Mouse (Mus musculus) embryonic facial prominence, embryonic 14.5 days (tissue): Measurements from ENCODE around the gene Fyco1. TPM values are rescaled to one million over a fixed set of nuclear protein-coding genes. Genes with fewer than 3 reads are reported as not detected.
A peak's percentile ranks its signal among the peaks of the same experiment; 100 is the strongest.

Experiments used
- ATAC-seq: fragments of 200-750 bp; cut with Nextera tagmentation; 2 replicates; pipeline ENCODE4 v1.8.0; 2017; ENCODE audit warnings: low read depth, moderate number of reproducible peaks, moderate TSS enrichment
- DNase-seq: peaks from one replicate; pipeline ENCODE4 v3.0.0-alpha.2; 2015; ENCODE audit warnings: low spot score
- H3K27ac ChIP-seq: fragments of 300-500 bp; sonication (generic); replicated peaks from 2 replicates; pipeline ENCODE4 v1.5.1; 2014; ENCODE audit warnings: low read depth, mild to moderate bottlenecking, low read length, moderate library complexity
- H3K27me3 ChIP-seq: fragments of 300-500 bp; sonication (generic); replicated peaks from 2 replicates; pipeline ENCODE4 v1.6.1; 2014; ENCODE audit warnings: low read length; ENCODE audit not compliant: control insufficient read depth, insufficient read depth
- H3K36me3 ChIP-seq: fragments of 300-500 bp; sonication (generic); 2 replicates; pipeline ENCODE4 v1.6.1; 2014; ENCODE audit warnings: low read length, mixed read lengths; ENCODE audit not compliant: control insufficient read depth, insufficient read depth
- H3K4me1 ChIP-seq: fragments of 300-500 bp; sonication (generic); 2 replicates; pipeline ENCODE4 v1.6.1; 2014; ENCODE audit warnings: antibody characterized with exemption, low read length; ENCODE audit not compliant: control insufficient read depth, insufficient read depth
- H3K4me2 ChIP-seq: fragments of 300-500 bp; sonication (generic); 2 replicates; pipeline ENCODE4 v1.6.1; 2014; ENCODE audit warnings: low read depth, mild to moderate bottlenecking, low read length, moderate library complexity, mixed read lengths
- H3K4me3 ChIP-seq: fragments of 300-500 bp; sonication (generic); 2 replicates; pipeline ENCODE4 v1.5.1; 2014; ENCODE audit warnings: low read depth, mild to moderate bottlenecking, low read length
- H3K9ac ChIP-seq: fragments of 300-500 bp; sonication (generic); 2 replicates; pipeline ENCODE4 v1.6.1; 2014; ENCODE audit warnings: low read depth, mild to moderate bottlenecking, low read length, moderate library complexity, mixed read lengths
- H3K9me3 ChIP-seq: fragments of 300-500 bp; sonication (generic); 2 replicates; pipeline ENCODE4 v1.6.1; 2016; ENCODE audit warnings: low read length; ENCODE audit not compliant: control insufficient read depth
- WGBS: fragments of 180-500 bp; shearing (Covaris S2); extraction: QIAGEN DNeasy Blood & Tissue Kit; methylation state at CpG from one replicate; pipeline ENCODE4 v1.1.7; 2014; 5-methylcytosine and 5-hydroxymethylcytosine counted together
- polyA plus RNA-seq: library from polyadenylated mRNA; unstranded; fragments of >200 nt; fragmentation: Nextera tagmentation; extraction: Ambion mirVana; gene quantifications from 2 replicates; pipeline ENCODE4 v1.2.1, GENCODE M21; 2014

The Fyco1 gene
- polyA plus RNA-seq, 1 experiment from 2014 or later = 12.1 TPM

DNA sequence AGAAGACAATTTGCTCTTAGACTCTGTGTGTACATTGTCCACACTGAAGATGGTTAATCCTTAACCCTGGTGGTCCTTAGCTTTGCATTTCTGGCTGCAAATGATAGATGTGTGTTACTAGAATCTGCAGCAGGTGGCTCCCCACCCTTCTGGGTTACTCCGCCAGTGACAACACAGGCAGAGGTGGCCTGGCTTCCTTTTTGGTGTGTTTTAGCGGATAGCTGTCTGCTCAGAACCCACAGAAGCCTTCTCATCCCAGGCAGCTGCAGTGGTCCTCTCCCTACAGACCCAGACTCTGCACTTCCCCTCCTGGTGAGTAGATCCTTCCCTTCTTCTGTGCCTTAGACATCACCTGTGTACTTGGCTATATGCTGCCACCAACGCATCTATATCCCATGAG, 84.7 kb downstream of the Fyco1 start:
- H3K4me3 ChIP-seq = no peak overlapping the region
- H3K27me3 ChIP-seq = no peaks in the 10 kb centered on the region
- no peak overlapping the region for H3K27ac ChIP-seq
- H3K4me1 ChIP-seq = peaks cover 3% of the 10 kb centered on the region; the same call in 1 of the 2 replicates
- 87% methylated on average over 3 of the region's 3 CpGs for WGBS
- H3K9me3 ChIP-seq = no peaks in the 10 kb centered on the region
- H3K36me3 ChIP-seq = no peaks in the 10 kb centered on the region
- ATAC-seq (no peak), DNase-seq (no peak)
- no peak overlapping the region for H3K4me2 ChIP-seq
- H3K9ac ChIP-seq = no peak overlapping the region

DNA sequence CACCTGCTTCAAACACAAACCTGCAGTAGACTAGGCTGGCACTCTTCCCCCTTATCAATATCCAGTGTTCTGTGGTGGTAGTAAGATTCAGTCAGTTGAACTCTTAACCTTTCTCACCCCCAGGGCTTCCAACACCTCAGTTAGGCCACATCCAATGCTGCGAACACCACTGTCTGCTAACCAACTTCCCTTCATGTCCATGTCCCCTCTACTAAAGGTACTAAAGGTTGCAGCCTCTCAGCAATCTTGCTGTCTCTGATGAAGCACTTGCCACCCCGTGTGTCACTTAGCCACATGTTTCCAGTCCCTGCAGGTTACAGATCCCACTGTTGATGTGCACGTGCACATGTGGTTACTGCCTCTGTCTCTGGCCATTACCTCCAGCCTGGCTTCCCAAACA, 87.9 kb downstream of the Fyco1 start:
- no peak overlapping the region for H3K4me3 ChIP-seq
- peaks cover 3% of the 10 kb centered on the region; the same call in 1 of the 2 replicates for H3K4me1 ChIP-seq
- H3K4me2 ChIP-seq = no peak overlapping the region
- WGBS = 84% methylated on average over 3 of the region's 3 CpGs
- no peak for ATAC-seq
- H3K9me3 ChIP-seq = no peaks in the 10 kb centered on the region
- H3K27me3 ChIP-seq = no peaks in the 10 kb centered on the region
- H3K9ac ChIP-seq = no peak overlapping the region
- H3K27ac ChIP-seq = no peak overlapping the region
- DNase-seq = no peak
- no peaks in the 10 kb centered on the region for H3K36me3 ChIP-seq

DNA sequence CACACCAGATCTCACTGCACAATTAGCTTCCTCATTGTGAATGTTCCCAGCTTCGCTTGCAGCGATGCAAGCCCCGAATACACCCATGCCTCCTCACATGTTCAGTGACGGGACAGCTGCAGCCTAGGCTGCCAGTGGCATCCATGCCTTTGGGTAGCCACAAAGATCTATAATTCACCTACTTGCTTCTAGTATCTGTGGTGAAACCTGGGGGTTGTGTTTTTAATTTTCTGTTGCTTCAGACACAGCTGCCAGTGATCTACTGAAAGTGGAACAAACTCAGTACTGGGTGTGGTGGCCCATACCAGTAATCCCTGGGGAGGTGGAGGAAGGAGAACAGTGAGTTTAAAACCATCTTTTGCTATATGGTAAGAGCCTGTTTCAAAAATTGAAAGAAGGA, 88.8 kb downstream of the Fyco1 start:
- no peaks in the 10 kb centered on the region for H3K27me3 ChIP-seq
- peaks cover 3% of the 10 kb centered on the region; the same call in 1 of the 2 replicates for H3K4me1 ChIP-seq
- WGBS = 77% methylated on average over 4 of the region's 4 CpGs
- H3K27ac ChIP-seq = no peak overlapping the region
- H3K9ac ChIP-seq = no peak overlapping the region
- H3K4me2 ChIP-seq = no peak overlapping the region
- H3K9me3 ChIP-seq = no peaks in the 10 kb centered on the region
- DNase-seq (peak; percentile 3), ATAC-seq (no peak)
- H3K36me3 ChIP-seq = no peaks in the 10 kb centered on the region
- no peak overlapping the region for H3K4me3 ChIP-seq

DNA sequence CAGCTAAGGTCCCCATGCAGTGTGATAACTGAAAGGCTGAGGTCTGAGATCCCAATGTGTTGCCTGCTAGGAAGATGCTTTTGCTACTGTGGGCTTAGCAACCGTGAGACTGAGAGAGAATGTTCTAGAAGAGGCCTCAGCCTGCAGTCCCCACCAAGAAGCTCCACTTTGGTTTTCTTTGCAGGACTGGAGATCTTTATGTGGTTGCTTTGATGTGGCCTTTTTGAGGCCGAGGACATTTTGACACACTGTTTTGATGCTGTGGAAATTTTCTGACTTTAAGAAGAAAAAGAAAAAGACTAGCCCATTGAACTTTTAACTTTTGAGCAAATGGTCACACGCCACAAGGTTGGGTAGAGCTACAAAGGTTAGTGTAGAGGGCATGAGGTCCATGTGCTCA, 90.9 kb downstream of the Fyco1 start:
- Histone ChIP-seq H3K4me3 (no peak overlapping the region), H3K4me1 (peaks cover 3% of the 10 kb centered on the region; the same call in 1 of the 2 replicates), H3K4me2 (no peak overlapping the region), H3K36me3 (no peaks in the 10 kb centered on the region), H3K27ac (no peak overlapping the region), H3K27me3 (no peaks in the 10 kb centered on the region), H3K9me3 (no peaks in the 10 kb centered on the region), H3K9ac (no peak overlapping the region)
- no peak for DNase-seq
- WGBS = 85% methylated on average over 3 of the region's 3 CpGs
- no peak for ATAC-seq

DNA sequence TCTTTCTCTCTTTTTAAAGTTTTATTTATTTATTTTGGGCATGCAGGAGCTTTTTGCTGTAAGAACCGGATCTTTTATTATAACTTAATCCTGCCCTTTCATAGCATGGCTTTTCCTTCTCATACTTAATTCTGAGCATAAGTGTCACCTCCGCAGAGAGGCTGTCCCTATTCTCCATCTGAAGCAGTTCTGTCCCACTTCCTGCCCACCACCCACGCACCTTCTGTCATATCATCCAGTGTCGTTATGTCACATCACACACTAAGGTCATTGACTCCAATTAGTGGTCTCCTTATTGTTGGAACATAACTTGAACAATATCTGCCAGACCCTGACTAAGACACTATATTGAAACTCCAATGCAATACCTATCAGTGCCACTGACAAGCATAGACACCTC, 93.1 kb downstream of the Fyco1 start:
- no peak overlapping the region for H3K27ac ChIP-seq
- DNase-seq (no peak), ATAC-seq (no peak)
- peaks cover 3% of the 10 kb centered on the region; the same call in 1 of the 2 replicates for H3K4me1 ChIP-seq
- H3K9ac ChIP-seq = no peak overlapping the region
- H3K27me3 ChIP-seq = no peaks in the 10 kb centered on the region
- H3K4me2 ChIP-seq = no peak overlapping the region
- H3K36me3 ChIP-seq = no peaks in the 10 kb centered on the region
- no peaks in the 10 kb centered on the region for H3K9me3 ChIP-seq
- WGBS = 74% methylated on average over 4 of the region's 4 CpGs
- H3K4me3 ChIP-seq = no peak overlapping the region

DNA sequence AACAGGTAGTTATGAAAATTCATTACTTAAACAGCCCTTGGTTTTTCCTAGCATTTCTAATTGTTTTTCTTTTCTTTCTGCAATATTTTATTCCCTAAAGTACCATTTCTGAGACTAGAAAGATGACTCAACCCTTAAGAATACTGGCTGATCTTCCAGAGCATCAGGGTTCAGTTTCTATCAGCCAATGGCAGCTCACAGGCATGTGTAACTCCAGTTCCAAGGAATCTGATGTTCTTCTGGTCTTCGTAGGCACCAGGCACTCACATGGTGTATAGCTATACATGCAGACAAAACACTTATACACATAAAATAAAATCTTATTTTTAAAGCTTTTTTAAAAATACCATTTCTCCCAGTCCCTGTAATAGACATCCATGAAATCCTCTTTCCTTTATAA, 93.5 kb downstream of the Fyco1 start:
- Histone ChIP-seq H3K27me3 (no peaks in the 10 kb centered on the region), H3K4me2 (no peak overlapping the region), H3K36me3 (no peaks in the 10 kb centered on the region), H3K4me3 (no peak overlapping the region), H3K9ac (no peak overlapping the region), H3K27ac (no peak overlapping the region), H3K9me3 (no peaks in the 10 kb centered on the region), H3K4me1 (no peaks in the 10 kb centered on the region; the same call in 1 of the 2 replicates)
- WGBS = 72% methylated on average over 1 of the region's 1 CpGs
- DNase-seq (no peak), ATAC-seq (no peak)

DNA sequence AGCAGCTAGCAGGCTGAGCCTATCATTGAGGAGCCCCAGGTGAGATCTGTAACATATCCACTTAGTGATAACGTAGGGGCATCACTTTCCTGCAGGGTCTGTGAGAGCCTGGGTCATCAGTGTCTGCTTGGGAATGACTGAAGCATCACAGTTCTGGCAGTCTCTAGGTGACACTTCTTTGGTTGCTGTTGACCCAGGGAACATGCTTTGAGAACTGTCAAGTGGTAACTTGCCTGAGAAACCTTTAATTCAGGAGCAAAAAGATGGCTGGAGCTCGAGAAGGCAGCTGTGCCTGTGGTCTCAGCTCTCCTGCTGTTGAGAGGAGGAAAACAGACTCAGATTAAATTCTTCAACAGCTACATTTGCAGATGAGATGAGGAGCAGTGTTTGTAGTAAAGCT, 94.4 kb downstream of the Fyco1 start:
- Histone ChIP-seq H3K27me3 (no peaks in the 10 kb centered on the region), H3K9me3 (no peaks in the 10 kb centered on the region), H3K9ac (no peak overlapping the region), H3K36me3 (no peaks in the 10 kb centered on the region), H3K4me1 (no peaks in the 10 kb centered on the region), H3K4me3 (no peak overlapping the region), H3K27ac (no peak overlapping the region), H3K4me2 (no peak overlapping the region)
- ATAC-seq (no peak), DNase-seq (no peak)
- WGBS = 48% methylated on average over 2 of the region's 2 CpGs

DNA sequence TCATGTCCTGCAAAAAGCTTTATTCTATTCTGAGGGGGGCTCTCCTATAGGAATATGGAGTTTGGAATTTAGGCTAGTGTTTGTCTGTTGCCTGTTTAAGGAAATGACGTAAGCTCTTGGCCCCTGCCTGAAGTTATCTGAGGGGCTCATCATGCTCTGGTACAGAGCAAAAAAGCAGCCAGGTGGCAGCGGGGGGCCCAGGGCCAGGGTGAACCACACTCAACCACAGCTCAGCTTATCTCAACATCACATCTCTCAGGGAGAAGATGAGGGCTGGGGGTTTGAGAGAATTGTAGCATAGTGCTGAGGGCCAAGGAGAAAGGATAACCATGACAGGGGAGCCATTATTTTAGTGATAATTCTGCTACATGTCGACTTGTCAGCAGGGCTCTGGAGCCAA, 94.9 kb downstream of the Fyco1 start:
- Histone ChIP-seq H3K27me3 (no peaks in the 10 kb centered on the region), H3K9me3 (no peaks in the 10 kb centered on the region), H3K4me1 (no peaks in the 10 kb centered on the region), H3K9ac (no peak overlapping the region), H3K4me3 (no peak overlapping the region), H3K4me2 (no peak overlapping the region), H3K36me3 (no peaks in the 10 kb centered on the region), H3K27ac (no peak overlapping the region)
- DNase-seq = no peak
- 75% methylated on average over 3 of the region's 3 CpGs for WGBS
- no peak for ATAC-seq

DNA sequence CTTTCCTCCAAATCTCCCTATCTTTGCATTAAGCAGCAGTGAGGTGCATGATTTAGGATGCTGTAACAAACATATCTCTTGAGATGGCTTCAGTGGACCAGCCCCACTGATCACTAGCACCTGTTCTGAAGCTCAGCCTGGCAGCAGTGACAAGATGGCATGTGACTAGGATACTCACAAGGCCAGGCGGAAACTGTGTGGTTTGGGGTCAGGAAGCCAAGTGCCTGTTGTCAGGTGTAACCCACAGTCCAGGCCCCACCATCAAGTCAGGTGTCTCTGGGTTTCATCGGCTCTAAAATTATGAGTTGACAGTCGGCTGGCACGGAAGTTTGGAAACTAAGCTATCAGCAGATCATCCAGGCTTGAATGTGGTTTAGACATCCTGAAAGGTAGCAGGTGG, 97.4 kb downstream of the Fyco1 start:
- DNase-seq = no peak
- Histone ChIP-seq H3K36me3 (no peaks in the 10 kb centered on the region), H3K4me1 (no peaks in the 10 kb centered on the region), H3K4me2 (no peak overlapping the region), H3K4me3 (no peak overlapping the region), H3K9me3 (no peaks in the 10 kb centered on the region), H3K9ac (no peak overlapping the region), H3K27ac (no peak overlapping the region), H3K27me3 (no peaks in the 10 kb centered on the region)
- 97% methylated on average over 4 of the region's 4 CpGs for WGBS
- ATAC-seq = no peak
